Mouse (Mus musculus) heart, postnatal 0 days (tissue): Measurements from ENCODE around the gene Arid1b.

Source experiments
- CTCF ChIP-seq: IDR thresholded peaks from 2 replicates; pipeline ENCODE4 v1.5.1; 2016; ENCODE audit warnings: antibody characterized with exemption, control low read depth, low read depth
- EP300 ChIP-seq: IDR thresholded peaks from 2 replicates; pipeline ENCODE4 v1.6.1; 2016; ENCODE audit warnings: antibody characterized with exemption, low read depth

DNA sequence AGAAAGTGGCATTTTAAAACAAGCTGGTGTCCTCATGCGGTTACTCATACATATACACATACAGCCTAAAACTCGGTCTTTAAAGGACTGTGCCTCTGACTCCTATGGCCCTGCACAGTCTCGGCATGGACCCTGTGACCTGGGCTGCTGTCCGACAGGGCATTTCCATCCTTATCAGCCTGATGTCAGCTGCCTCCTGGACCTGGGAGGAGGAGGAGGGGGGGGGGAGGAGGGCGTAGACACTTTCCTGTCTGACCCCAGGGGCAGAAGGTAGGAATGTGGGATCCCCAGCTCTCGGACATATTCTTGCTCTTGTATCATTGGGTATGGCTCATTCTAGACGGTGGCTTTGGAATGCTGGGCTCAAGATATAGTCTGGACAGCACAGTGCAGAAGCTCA is 16.6 kb downstream of the Arid1b start:
- no peak for TF ChIP-seq CTCF
- no peak for TF ChIP-seq EP300
